Mouse (Mus musculus): ENCODE measurements around the gene Gfpt2. TPM values are rescaled to one million over a fixed set of nuclear protein-coding genes. Genes with fewer than 3 reads are reported as not detected.

Gfpt2 gene
- total RNA-seq (2014; rRNA removed) (0.28 and 0.34 TPM in 2 replicates), polyA plus RNA-seq (2012; rRNA removed) (0.20 and 0.22 TPM in 2 replicates)

- Histone ChIP-seq H3K9ac (ENCODE audit: low read depth, low read length) (peak within 1 kb of the TSS; percentile 55), H3K4me3 (ENCODE audit: insufficient read depth, low read depth, low read length) (peak within 1 kb of the TSS; percentile 53), H3K79me2 (ENCODE audit: control insufficient read depth, insufficient read depth, low read length) (no peaks in the 10 kb centered on the region), H3K27ac (replicated peaks; ENCODE audit: insufficient read depth, low read depth, low read length) (no peak within 1 kb of the TSS), H3K27me3 (ENCODE audit: control insufficient read depth, insufficient read depth, low read length) (no peaks in the 10 kb centered on the region), H3K4me1 (ENCODE audit: control insufficient read depth, insufficient read depth, low read length) (no peaks in the 10 kb centered on the region), H3K36me3 (ENCODE audit: control insufficient read depth, insufficient read depth, low read length) (no peaks in the 10 kb centered on the region)
- TF ChIP-seq POLR2A (IDR thresholded peaks at IDR 0.05; ENCODE audit: extremely low read depth, insufficient read depth, low read length) (no peak), CTCF (IDR thresholded peaks at IDR 0.05; ENCODE audit: low read depth, low read length) (no peak)
- DNase-seq (ENCODE audit: extremely low read depth, low read depth, low spot score), result no peak
- 3% methylated on average over 25 of the region's 25 CpGs for WGBS
Measured at GRCm38 (mm10) chr11:49793619-49794341, at the start of gene Gfpt2. Gfpt2 (plus strand) TSS chr11:49794178.

DNA sequence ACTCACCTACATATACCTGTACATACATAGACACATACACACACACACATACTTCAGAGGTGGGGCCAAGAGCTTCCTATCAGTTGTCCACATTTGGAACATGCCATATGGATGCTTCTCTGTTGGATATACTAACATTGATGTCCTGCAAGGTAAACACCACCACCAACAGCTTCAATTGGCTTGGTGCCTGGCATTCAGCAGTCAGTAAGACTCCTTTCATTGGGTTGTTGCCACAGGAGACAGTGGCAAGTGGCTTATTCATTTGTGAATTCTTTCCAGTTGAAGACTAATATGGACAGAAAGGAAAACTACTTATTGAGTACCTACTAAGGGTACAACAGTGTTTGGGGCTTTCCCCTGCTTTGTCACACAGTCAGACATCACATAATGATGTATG lies 49.0 kb upstream of the Gfpt2 start:
- Histone ChIP-seq H3K27ac (replicated peaks; ENCODE audit: insufficient read depth, low read depth, low read length) (no peak overlapping the region), H3K9ac (ENCODE audit: low read depth, low read length) (no peak overlapping the region), H3K27me3 (ENCODE audit: control insufficient read depth, insufficient read depth, low read length) (no peaks in the 10 kb centered on the region), H3K4me1 (ENCODE audit: control insufficient read depth, insufficient read depth, low read length) (no peaks in the 10 kb centered on the region), H3K36me3 (ENCODE audit: control insufficient read depth, insufficient read depth, low read length) (no peaks in the 10 kb centered on the region), H3K4me3 (ENCODE audit: insufficient read depth, low read depth, low read length) (no peak overlapping the region), H3K79me2 (ENCODE audit: control insufficient read depth, insufficient read depth, low read length) (no peaks in the 10 kb centered on the region)
- TF ChIP-seq POLR2A (IDR thresholded peaks at IDR 0.05; ENCODE audit: extremely low read depth, insufficient read depth, low read length) (no peak), CTCF (IDR thresholded peaks at IDR 0.05; ENCODE audit: low read depth, low read length) (no peak)
- no peak for DNase-seq (ENCODE audit: extremely low read depth, low read depth, low spot score)

DNA sequence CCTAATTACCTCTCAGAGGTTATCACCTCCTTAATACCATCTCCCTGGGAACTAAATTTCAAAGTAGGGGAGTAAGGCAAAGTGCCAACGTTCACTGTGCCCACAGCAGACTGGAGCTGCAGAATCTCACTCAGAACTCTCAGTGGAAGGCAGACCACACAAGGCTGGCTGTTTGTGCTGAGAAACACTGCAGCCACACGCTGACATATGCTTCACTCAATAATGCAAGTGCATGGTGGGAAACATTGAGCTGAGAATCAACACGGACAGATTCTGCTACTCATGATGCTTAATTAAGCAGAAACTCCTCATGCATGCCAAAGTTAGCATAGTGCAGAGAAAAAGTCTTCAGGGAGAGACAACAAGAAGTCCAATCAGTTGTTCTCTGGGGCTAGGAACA lies 48.1 kb upstream of the Gfpt2 start:
- no peaks in the 10 kb centered on the region for H3K27me3 ChIP-seq (ENCODE audit: control insufficient read depth, insufficient read depth, low read length)
- 67% methylated on average over 3 of the region's 3 CpGs for WGBS

DNA sequence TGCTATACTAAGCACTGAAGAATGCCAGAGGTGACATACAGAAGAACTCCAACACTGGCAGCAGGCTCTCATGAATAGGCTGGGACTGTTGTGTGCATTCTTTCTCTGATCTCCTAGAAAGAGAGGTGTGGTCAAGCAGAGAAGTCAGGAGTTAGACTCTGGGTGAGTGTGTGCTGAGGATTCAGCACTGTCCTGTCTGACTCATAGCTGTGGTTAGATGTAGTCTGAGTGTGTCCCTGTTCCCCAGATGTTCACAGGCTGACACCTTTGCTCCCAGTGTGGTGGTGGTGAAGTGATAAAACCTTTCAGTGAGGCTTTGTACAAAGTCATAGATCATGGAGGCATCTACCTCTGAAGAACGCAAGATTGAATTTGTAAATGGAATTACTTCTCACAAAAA lies 47.2 kb upstream of the Gfpt2 start:
- DNase-seq (ENCODE audit: extremely low read depth, low read depth, low spot score), result no peak
- H3K27me3 ChIP-seq (ENCODE audit: control insufficient read depth, insufficient read depth, low read length), result no peaks in the 10 kb centered on the region
- H3K4me1 ChIP-seq (ENCODE audit: control insufficient read depth, insufficient read depth, low read length), result no peaks in the 10 kb centered on the region
- 100% methylated on average over 1 of the region's 1 CpGs for WGBS
- no peaks in the 10 kb centered on the region for H3K36me3 ChIP-seq (ENCODE audit: control insufficient read depth, insufficient read depth, low read length)
- H3K27ac ChIP-seq (replicated peaks; ENCODE audit: insufficient read depth, low read depth, low read length), result no peak overlapping the region
- TF ChIP-seq POLR2A (IDR thresholded peaks at IDR 0.05; ENCODE audit: extremely low read depth, insufficient read depth, low read length), result no peak
- no peak for TF ChIP-seq CTCF (IDR thresholded peaks at IDR 0.05; ENCODE audit: low read depth, low read length)
- no peak overlapping the region for H3K9ac ChIP-seq (ENCODE audit: low read depth, low read length)
- H3K4me3 ChIP-seq (ENCODE audit: insufficient read depth, low read depth, low read length), result no peak overlapping the region
- H3K79me2 ChIP-seq (ENCODE audit: control insufficient read depth, insufficient read depth, low read length), result no peaks in the 10 kb centered on the region

More for the DNA sequence above, 48.1 kb upstream of the Gfpt2 start:
- no peak overlapping the region for H3K27ac ChIP-seq (replicated peaks; ENCODE audit: insufficient read depth, low read depth, low read length)
- H3K4me1 ChIP-seq (ENCODE audit: control insufficient read depth, insufficient read depth, low read length), result no peaks in the 10 kb centered on the region
- no peak overlapping the region for H3K9ac ChIP-seq (ENCODE audit: low read depth, low read length)
- H3K4me3 ChIP-seq (ENCODE audit: insufficient read depth, low read depth, low read length), result no peak overlapping the region
- DNase-seq (ENCODE audit: extremely low read depth, low read depth, low spot score), result no peak
- H3K79me2 ChIP-seq (ENCODE audit: control insufficient read depth, insufficient read depth, low read length), result no peaks in the 10 kb centered on the region
- no peak for TF ChIP-seq CTCF (IDR thresholded peaks at IDR 0.05; ENCODE audit: low read depth, low read length)
- no peak for TF ChIP-seq POLR2A (IDR thresholded peaks at IDR 0.05; ENCODE audit: extremely low read depth, insufficient read depth, low read length)
- no peaks in the 10 kb centered on the region for H3K36me3 ChIP-seq (ENCODE audit: control insufficient read depth, insufficient read depth, low read length)

- H3K4me3 ChIP-seq (ENCODE audit: insufficient read depth, low read depth, low read length), result no peak overlapping the region
- H3K9ac ChIP-seq (ENCODE audit: low read depth, low read length), result no peak overlapping the region
- peak; percentile 27 for DNase-seq (ENCODE audit: extremely low read depth, low read depth, low spot score)
- TF ChIP-seq POLR2A (IDR thresholded peaks at IDR 0.05; ENCODE audit: extremely low read depth, insufficient read depth, low read length) (no peak), CTCF (IDR thresholded peaks at IDR 0.05; ENCODE audit: low read depth, low read length) (no peak)
- WGBS, result 58% methylated on average over 12 of the region's 12 CpGs
- H3K4me1 ChIP-seq (ENCODE audit: control insufficient read depth, insufficient read depth, low read length), result no peaks in the 10 kb centered on the region
- H3K27me3 ChIP-seq (ENCODE audit: control insufficient read depth, insufficient read depth, low read length), result no peaks in the 10 kb centered on the region
- H3K36me3 ChIP-seq (ENCODE audit: control insufficient read depth, insufficient read depth, low read length), result no peaks in the 10 kb centered on the region
- no peaks in the 10 kb centered on the region for H3K79me2 ChIP-seq (ENCODE audit: control insufficient read depth, insufficient read depth, low read length)
- H3K27ac ChIP-seq (replicated peaks; ENCODE audit: insufficient read depth, low read depth, low read length), result peak overlapping the region; percentile 22
Measured at GRCm38 (mm10) chr11:49754958-49755665, 38.9 kb upstream of the Gfpt2 start.

DNA sequence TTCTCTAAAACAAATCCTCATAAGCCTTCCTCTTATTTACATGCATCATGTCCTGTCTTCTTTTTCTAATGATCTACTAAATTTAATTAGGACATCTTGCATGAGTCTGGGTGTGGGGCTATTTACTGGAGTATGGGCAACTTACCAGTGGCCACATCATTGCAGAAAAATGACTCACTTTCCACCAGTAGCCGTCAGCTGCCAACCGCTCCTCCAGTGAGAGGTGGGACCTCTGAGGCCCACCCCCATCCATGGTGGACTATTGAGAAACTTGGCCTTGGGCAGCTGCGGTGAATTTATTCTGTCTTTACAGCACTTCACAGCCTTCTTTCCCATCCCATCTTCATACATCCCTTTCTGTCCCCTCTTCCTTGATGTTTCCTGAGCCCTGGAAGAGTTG lies 35.9 kb upstream of the Gfpt2 start:
- no peaks in the 10 kb centered on the region for H3K4me1 ChIP-seq (ENCODE audit: control insufficient read depth, insufficient read depth, low read length)
- no peak overlapping the region for H3K4me3 ChIP-seq (ENCODE audit: insufficient read depth, low read depth, low read length)
- no peaks in the 10 kb centered on the region for H3K27me3 ChIP-seq (ENCODE audit: control insufficient read depth, insufficient read depth, low read length)
- no peak overlapping the region for H3K9ac ChIP-seq (ENCODE audit: low read depth, low read length)
- no peak for DNase-seq (ENCODE audit: extremely low read depth, low read depth, low spot score)
- H3K79me2 ChIP-seq (ENCODE audit: control insufficient read depth, insufficient read depth, low read length), result no peaks in the 10 kb centered on the region
- TF ChIP-seq CTCF (IDR thresholded peaks at IDR 0.05; ENCODE audit: low read depth, low read length) (no peak), POLR2A (IDR thresholded peaks at IDR 0.05; ENCODE audit: extremely low read depth, insufficient read depth, low read length) (no peak)
- H3K27ac ChIP-seq (replicated peaks; ENCODE audit: insufficient read depth, low read depth, low read length), result no peak overlapping the region
- no peaks in the 10 kb centered on the region for H3K36me3 ChIP-seq (ENCODE audit: control insufficient read depth, insufficient read depth, low read length)
- WGBS, result 88% methylated on average over 3 of the region's 3 CpGs
